14 mouse cellular contexts compared by ENCODE assay signal in the genomic region with DNA sequence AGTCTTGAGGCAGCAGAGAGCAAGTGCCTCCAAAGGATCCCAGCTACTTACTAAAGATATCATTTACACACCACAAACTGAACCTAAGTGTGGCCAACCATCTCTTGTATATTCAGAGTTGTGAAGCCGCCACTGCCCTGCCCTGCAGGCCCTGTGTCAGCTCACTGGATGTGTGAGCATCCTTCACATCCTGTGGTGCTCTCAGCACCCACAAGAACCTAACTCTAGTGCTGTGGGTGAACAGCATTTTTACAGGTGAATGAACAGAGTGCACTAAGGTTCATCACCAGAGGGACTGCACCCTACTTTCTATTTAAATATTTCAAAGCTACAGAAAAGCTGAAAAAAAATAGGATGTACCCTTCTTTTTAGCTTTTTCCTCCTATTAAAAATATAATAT. TPM values are rescaled to one million over a fixed set of nuclear protein-coding genes. Genes with fewer than 3 reads are reported as not detected.
DNase-seq lines count a peak whose midpoint lies in the region; ATAC-seq and TF ChIP-seq lines count a peak whose summit lies in the region.
"Had no signal": no experiment of that assay in that cellular context is flagged by ENCODE, and none has a peak within 500 bp of the region (broad histone marks: within the 10 kb centered on the region; RNA-seq: fewer than 3 reads in every experiment).

No protein-coding gene starts in this region.

- no peak for TF ChIP-seq RAD21 in CH12.LX (IDR thresholded peaks at IDR 0.05; ENCODE audit: low read depth, low read length)

- H3K9ac ChIP-seq in heart, embryonic 12.5 days: 0 out of 2 replicates have a peak overlapping the region, but pooled peaks have one; percentile 14
- H3K9ac ChIP-seq in liver, adult 2 months (ENCODE audit: low read depth, low read length): peak overlapping the region; percentile 62
- H3K9ac ChIP-seq in liver, embryonic 11.5 days (ENCODE audit: low read depth, low read length): no peak overlapping the region
- H3K9ac ChIP-seq in CH12.LX (ENCODE audit: insufficient read depth, low read depth): 0 out of 2 replicates have a peak overlapping the region, but pooled peaks have one; percentile 34
- H3K9ac ChIP-seq: embryonic facial prominence, embryonic 12.5 days had no signal

- intact Hi-C loops in heart, postnatal 14 days (cut with DNase I): no loop called here

- TF ChIP-seq EP300 in CH12.LX (IDR thresholded peaks at IDR 0.05; ENCODE audit: low read length): no peak

- TF ChIP-seq POLR2A in liver, adult 2 months (IDR thresholded peaks at IDR 0.05; ENCODE audit: extremely low read depth, insufficient read depth, low read length): no peak
- no peak for TF ChIP-seq POLR2A in CH12.LX (IDR thresholded peaks at IDR 0.05; ENCODE audit: low read depth, low read length)

- in situ Hi-C loops in CH12.LX (cut with MboI; ENCODE audit: low pct_ligation_motif_present, low pct_unique_long_range_greater_than_20kb, low sequenced_read_pairs): loop anchor here (25.0 kb wide), 1 partner anchor 1400 kb away; the partner anchor contains the start of genes Ran and Stx2

- H3K4me3 ChIP-seq in heart, embryonic 12.5 days: no peak overlapping the region
- no peak overlapping the region for H3K4me3 ChIP-seq in liver, adult 2 months (ENCODE audit: insufficient read depth, low read depth, low read length)
- no peak overlapping the region for H3K4me3 ChIP-seq in liver, embryonic 11.5 days (ENCODE audit: low read depth, low read length)
- peak overlapping the region in 1 of 3 experiments; percentile 9 for H3K4me3 ChIP-seq in CH12.LX (replicated peaks in 1 of 3; ENCODE audit: low read depth in 2 of 3, low read length in 2 of 3, poor library complexity in 1 of 3)
- H3K4me3 ChIP-seq: embryonic facial prominence, embryonic 12.5 days had no signal

- no peak for ATAC-seq in heart, embryonic 12.5 days (ENCODE audit: insufficient number of reproducible peaks, low FRiP score)
- no peak for ATAC-seq in liver, embryonic 11.5 days (replicated peaks; ENCODE audit: low FRiP score)

- peaks cover 71% of the 10 kb centered on the region for H3K4me1 ChIP-seq in heart, embryonic 12.5 days (replicated peaks)
- peaks cover 41% of the 10 kb centered on the region for H3K4me1 ChIP-seq in liver, adult 2 months (ENCODE audit: control insufficient read depth, insufficient read depth, low read length)
- H3K4me1 ChIP-seq in liver, embryonic 11.5 days (replicated peaks; ENCODE audit: control insufficient read depth, insufficient read depth, low read length): peaks cover 18% of the 10 kb centered on the region
- peaks cover 19 to 72% of the 10 kb centered on the region in 2 experiments for H3K4me1 ChIP-seq in CH12.LX (ENCODE audit: control insufficient read depth in 1 of 2, insufficient read depth in 2 of 2)

- H3K27ac ChIP-seq in heart, embryonic 12.5 days (ENCODE audit: poor library complexity, severe bottlenecking): 0 out of 2 replicates have a peak overlapping the region, but pooled peaks have one; percentile 49
- peak overlapping the region; percentile 92 for H3K27ac ChIP-seq in liver, adult 2 months (replicated peaks; ENCODE audit: insufficient read depth, low read depth, low read length)
- no peak overlapping the region for H3K27ac ChIP-seq in liver, embryonic 11.5 days (ENCODE audit: low read depth, low read length)
- peak overlapping the region; percentile 81 for H3K27ac ChIP-seq in CH12.LX (ENCODE audit: insufficient read depth, low read depth)
- H3K27ac ChIP-seq: embryonic facial prominence, embryonic 12.5 days had no signal

- dilution Hi-C loops in CH12.LX (cut with MboI; ENCODE audit: extremely low pct_ligation_motif_present, extremely low pct_unique_long_range_greater_than_20kb, low sequenced_read_pairs): no loop called here

- no peak for TF ChIP-seq CTCF in liver, adult 2 months (IDR thresholded peaks at IDR 0.05; ENCODE audit: low read depth, low read length)
- no peak for TF ChIP-seq CTCF in CH12.LX (conservative IDR thresholded peaks at IDR 0.05 in 1 of 2, IDR thresholded peaks at IDR 0.05 in 1 of 2; ENCODE audit: low read depth in 2 of 2, low read length in 2 of 2)

- DNase-seq in heart, postnatal 14 days: no peak
- DNase-seq in liver, adult 2 months (ENCODE audit: extremely low read depth, low read depth, low spot score): no peak
- DNase-seq in liver, embryonic 11.5 days (ENCODE audit: low spot score): no peak
- no peak for DNase-seq in CH12.LX (ENCODE audit: extremely low read depth)
- peak; percentile 38 to 60 for DNase-seq in natural killer cell, adult 2 months (ENCODE audit: low spot score in 2 of 2)
- no peak for DNase-seq in embryo, embryonic 10 days (ENCODE audit: low spot score)
- DNase-seq: cerebellum, postnatal 14 days; kidney, adult 11 months; kidney, postnatal 4 days; lung, adult 2 months; thymus, adult 2 months had no signal

- H3K4me2 ChIP-seq in heart, embryonic 12.5 days: no peak overlapping the region
- no peak overlapping the region for H3K4me2 ChIP-seq in liver, embryonic 11.5 days
- peak overlapping the region; percentile 65; the same call in 1 of the 2 replicates for H3K4me2 ChIP-seq in CH12.LX (ENCODE audit: insufficient read depth, low read depth, poor library complexity, severe bottlenecking)
- H3K4me2 ChIP-seq: embryonic facial prominence, embryonic 12.5 days had no signal

- H3K27me3 ChIP-seq in heart, embryonic 12.5 days (replicated peaks): no peaks in the 10 kb centered on the region
- H3K27me3 ChIP-seq in liver, adult 2 months (ENCODE audit: control insufficient read depth, insufficient read depth, low read length): no peaks in the 10 kb centered on the region
- H3K27me3 ChIP-seq in liver, embryonic 11.5 days (replicated peaks; ENCODE audit: control insufficient read depth, insufficient read depth, low read length): no peaks in the 10 kb centered on the region
- H3K27me3 ChIP-seq in CH12.LX (replicated peaks): no peaks in the 10 kb centered on the region
- H3K27me3 ChIP-seq: embryonic facial prominence, embryonic 12.5 days had no signal

- H3K9me3 ChIP-seq in heart, embryonic 12.5 days (replicated peaks): no peaks in the 10 kb centered on the region
- H3K9me3 ChIP-seq in liver, embryonic 11.5 days (ENCODE audit: control insufficient read depth, low read length): no peaks in the 10 kb centered on the region
- no peaks in the 10 kb centered on the region for H3K9me3 ChIP-seq in CH12.LX (replicated peaks; ENCODE audit: low read length)
- H3K9me3 ChIP-seq: embryonic facial prominence, embryonic 12.5 days had no signal

- peaks cover 59% of the 10 kb centered on the region for H3K79me2 ChIP-seq in liver, adult 2 months (ENCODE audit: control insufficient read depth, insufficient read depth, low read length)
- H3K79me2 ChIP-seq in CH12.LX (replicated peaks; ENCODE audit: control insufficient read depth, extremely low read depth, insufficient read depth, poor library complexity, severe bottlenecking): peaks cover 99% of the 10 kb centered on the region

- 48% methylated on average over 1 of the region's 1 CpGs for WGBS in heart, embryonic 12.5 days
- 79% methylated on average over 1 of the region's 1 CpGs for WGBS in liver, adult 2 months
- WGBS in liver, embryonic 11.5 days: 77% methylated on average over 1 of the region's 1 CpGs

- H3K36me3 ChIP-seq in heart, embryonic 12.5 days: peaks cover 20% of the 10 kb centered on the region
- peaks cover 16% of the 10 kb centered on the region for H3K36me3 ChIP-seq in liver, adult 2 months (ENCODE audit: control insufficient read depth, insufficient read depth, low read length)
- peaks cover 9% of the 10 kb centered on the region; the same call in 1 of the 2 replicates for H3K36me3 ChIP-seq in liver, embryonic 11.5 days (ENCODE audit: control insufficient read depth, insufficient read depth, low read length)
- H3K36me3 ChIP-seq in CH12.LX (replicated peaks in 1 of 2; ENCODE audit: control insufficient read depth in 1 of 2, insufficient read depth in 1 of 2, low read length in 1 of 2): peaks cover 17 to 47% of the 10 kb centered on the region in 2 experiments

TF ChIP-seq in CH12.LX, 34 proteins besides CTCF, POLR2A, EP300 and RAD21:
- TF ChIP-seq BHLHE40 (IDR thresholded peaks at IDR 0.05; ENCODE audit: low read depth, low read length) (no peak), JUN (IDR thresholded peaks at IDR 0.05; ENCODE audit: insufficient read depth, low read depth, low read length) (no peak), E2F4 (IDR thresholded peaks at IDR 0.05; ENCODE audit: insufficient replicate concordance, low read depth, low read length) (no peak), USF2 (conservative IDR thresholded peaks at IDR 0.05; ENCODE audit: low read depth, low read length) (no peak), MAZ (IDR thresholded peaks at IDR 0.05; ENCODE audit: low read depth, low read length) (no peak), SMC3 (IDR thresholded peaks at IDR 0.05; ENCODE audit: low read depth, low read length) (no peak), PAX5 (IDR thresholded peaks at IDR 0.05; ENCODE audit: low read length) (no peak), TBP (conservative IDR thresholded peaks at IDR 0.05; ENCODE audit: low read depth, low read length) (no peak), ETS1 (conservative IDR thresholded peaks at IDR 0.05; ENCODE audit: low read depth, low read length) (no peak), RCOR1 (conservative IDR thresholded peaks at IDR 0.05; ENCODE audit: low read depth, low read length) (no peak), HCFC1 (IDR thresholded peaks at IDR 0.05; ENCODE audit: low read depth, low read length) (no peak), USF1 (IDR thresholded peaks at IDR 0.05; ENCODE audit: low read depth, low read length) (no peak), KAT2A (IDR thresholded peaks at IDR 0.05; ENCODE audit: insufficient replicate concordance, low read length) (no peak)

RNA-seq across cellular contexts. Expression of gene Glt1d1, which starts 20.2 kb away (rescaled TPM):
- polyA plus RNA-seq in heart, embryonic 12.5 days (2016; fragmentation: Nextera tagmentation; extraction: Ambion mirVana): not detected in 2 replicates
- not detected for total RNA-seq in heart, postnatal 14 days (2021)
- total RNA-seq in liver, adult 2 months (2014; rRNA removed): 35.4 and 38.2 TPM in 2 replicates
- 9.7 and 14.4 TPM in 2 replicates for polyA plus RNA-seq in liver, adult 2 months (2012; rRNA removed)
- 0.10 and 0.67 TPM in 2 replicates for polyA plus RNA-seq in liver, embryonic 11.5 days (2014; fragmentation: Nextera tagmentation; extraction: Ambion mirVana)
- total RNA-seq in CH12.LX (2012; rRNA removed): 0.25 and 0.29 TPM in 2 replicates
- total RNA-seq in CH12.LX (2014; rRNA removed): 0.11 TPM in 1 of 2 replicates, not detected in the other
- 0.15 and 0.21 TPM in 2 replicates for polyA plus RNA-seq in CH12.LX (2012; ENCODE audit: insufficient read length, low read depth)
- total RNA-seq: megakaryocyte-erythroid progenitor cell, adult 5-6 weeks had no signal

RNA-seq across cellular contexts. Expression of gene Slc15a4, which starts 20.8 kb away (rescaled TPM):
- 16.9 and 17.1 TPM in 2 replicates for polyA plus RNA-seq in heart, embryonic 12.5 days (2016; fragmentation: Nextera tagmentation; extraction: Ambion mirVana)
- 10 to 100 TPM; 11.1 to 15.5 TPM for total RNA-seq in heart, postnatal 14 days (2021)
- 46.7 and 51.9 TPM in 2 replicates for total RNA-seq in liver, adult 2 months (2014; rRNA removed)
- 22.4 and 26.8 TPM in 2 replicates for polyA plus RNA-seq in liver, adult 2 months (2012; rRNA removed)
- polyA plus RNA-seq in liver, embryonic 11.5 days (2014; fragmentation: Nextera tagmentation; extraction: Ambion mirVana): 17.6 and 20.1 TPM in 2 replicates
- total RNA-seq in CH12.LX (2012; rRNA removed) (25.8 and 31.0 TPM in 2 replicates), CH12.LX (2014; rRNA removed) (23.4 and 25.7 TPM in 2 replicates)
- 44.2 and 52.7 TPM in 2 replicates for polyA plus RNA-seq in CH12.LX (2012; ENCODE audit: insufficient read length, low read depth)

Comparison
In these comparisons a context has a peak if more than half of its experiments do, and no peak if none do; other contexts are left out.
1. DNase-seq: peak in natural killer cell, adult 2 months (2 of 2); none in heart, postnatal 14 days (0 of 2), liver, adult 2 months (single experiment), liver, embryonic 11.5 days (single experiment), CH12.LX (single experiment) and embryo, embryonic 10 days (single experiment).